In the genomic region with DNA sequence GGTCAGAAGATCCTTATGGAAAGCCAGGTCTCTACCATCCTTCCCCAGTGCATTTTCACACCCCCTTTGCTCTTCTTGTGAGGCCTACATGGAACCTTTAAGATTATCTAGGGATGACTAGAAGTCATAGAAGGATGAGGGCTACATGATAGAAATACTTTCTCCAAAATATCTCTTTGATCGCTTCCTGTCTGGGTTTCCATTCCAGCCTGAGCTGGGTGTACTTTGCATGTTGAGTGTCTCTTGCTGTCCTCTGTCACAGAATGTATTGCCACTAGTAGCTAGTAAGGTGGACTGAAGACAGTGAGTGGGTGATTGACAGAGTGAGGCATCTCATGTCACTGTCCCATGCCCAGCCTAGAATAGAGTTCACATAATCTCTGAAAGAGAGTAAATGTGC, we compare ENCODE assay signal across 17 mouse cellular contexts. TPM values are rescaled to one million over a fixed set of nuclear protein-coding genes. Genes with fewer than 3 reads are reported as not detected.
"Had no signal": no experiment of that assay in that cellular context is flagged by ENCODE, and none has a peak within 500 bp of the region (broad histone marks: within the 10 kb centered on the region; RNA-seq: fewer than 3 reads in every experiment).

No protein-coding gene starts in this region.

- H3K27ac ChIP-seq: neural tube, embryonic 13.5 days; neural tube, embryonic 15.5 days; stomach, embryonic 15.5 days; stomach, postnatal 0 days had no signal

- H3K4me2 ChIP-seq: neural tube, embryonic 13.5 days; neural tube, embryonic 15.5 days; stomach, embryonic 15.5 days had no signal

- H3K4me3 ChIP-seq: neural tube, embryonic 13.5 days; neural tube, embryonic 15.5 days; stomach, embryonic 15.5 days had no signal

- H3K36me3 ChIP-seq: neural tube, embryonic 13.5 days; neural tube, embryonic 15.5 days; stomach, embryonic 15.5 days had no signal

- H3K4me1 ChIP-seq: neural tube, embryonic 13.5 days; neural tube, embryonic 15.5 days; stomach, embryonic 15.5 days had no signal

- H3K9ac ChIP-seq: neural tube, embryonic 13.5 days; neural tube, embryonic 15.5 days; stomach, embryonic 15.5 days had no signal

- H3K9me3 ChIP-seq: neural tube, embryonic 13.5 days; neural tube, embryonic 15.5 days; stomach, embryonic 15.5 days had no signal

- H3K27me3 ChIP-seq: neural tube, embryonic 13.5 days; neural tube, embryonic 15.5 days; stomach, embryonic 15.5 days had no signal

- DNase-seq: retina, postnatal 1 day; right cerebral cortex, adult 18-20 months; right cerebral cortex, postnatal 14 days; right cerebral cortex, postnatal 25 days; right cerebral cortex, postnatal 4 days; spleen, adult 18-20 months; thymus, adult 18-20 months; thymus, adult 2 months; thymus, postnatal 14 days; thymus, postnatal 25 days; thymus, postnatal 36 days; thymus, postnatal 4 days had no signal

RNA-seq across cellular contexts. Expression of a gene that starts 36.6 kb away (rescaled TPM):
- total RNA-seq: neutrophil, adult 5-6 weeks had no signal
- polyA plus RNA-seq: neural tube, embryonic 13.5 days had no signal
